7 mouse cellular contexts compared by ENCODE assay signal in the genomic region with DNA sequence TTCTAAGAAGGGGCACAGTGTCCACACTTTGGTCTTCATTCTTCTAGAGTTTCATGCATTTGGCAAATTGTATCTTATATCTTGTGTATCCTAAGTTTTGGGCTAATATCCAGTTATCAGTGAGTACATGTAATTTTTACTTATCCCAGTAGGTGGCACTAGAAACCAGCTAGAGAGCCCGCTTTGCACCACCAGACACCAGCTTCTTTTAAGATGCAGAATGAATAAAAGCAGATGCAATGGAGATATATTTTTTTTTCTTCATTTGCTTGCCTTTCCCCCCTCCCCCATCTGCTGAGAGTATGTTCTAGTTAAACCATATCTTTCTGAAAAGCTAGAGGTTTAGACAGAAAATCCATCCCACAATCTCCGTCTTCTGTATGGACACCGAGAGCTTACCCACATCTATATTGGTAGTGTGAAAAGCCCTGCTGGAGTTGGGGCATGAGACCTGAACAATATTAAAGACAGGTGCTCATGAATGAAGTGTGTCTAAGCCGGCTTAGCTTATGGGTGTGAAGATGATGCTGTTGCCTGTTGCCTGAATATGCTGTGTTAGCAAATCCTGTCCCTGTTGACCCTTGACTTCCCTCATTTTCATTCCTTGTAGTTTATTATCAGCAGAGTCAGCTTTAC. TPM values are rescaled to one million over a fixed set of nuclear protein-coding genes. Genes with fewer than 3 reads are reported as not detected.
DNase-seq lines count a peak whose midpoint lies in the region; ATAC-seq and TF ChIP-seq lines count a peak whose summit lies in the region.

No protein-coding gene starts in this region.

- H3K9me3 ChIP-seq in intestine, postnatal 0 days (ENCODE audit: control insufficient read depth), result no peaks in the 10 kb centered on the region
- no peaks in the 10 kb centered on the region for H3K9me3 ChIP-seq in intestine, embryonic 15.5 days
- H3K9me3 ChIP-seq in E14TG2a.4 (ENCODE audit: low read length), result no peaks in the 10 kb centered on the region
- no peaks in the 10 kb centered on the region for H3K9me3 ChIP-seq in forebrain, embryonic 16.5 days (ENCODE audit: control insufficient read depth, low read length)

- TF ChIP-seq CTCF in intestine, postnatal 0 days (IDR thresholded peaks at IDR 0.05; ENCODE audit: low read depth), result peak; percentile 77
- peak; percentile 29 for TF ChIP-seq CTCF in E14TG2a.4 (conservative IDR thresholded peaks at IDR 0.05; ENCODE audit: low read length)

- peak; percentile 50 for DNase-seq in adipocyte (ENCODE audit: low spot score)
- peak; percentile 6 for DNase-seq in naive thymus-derived CD4-positive, alpha-beta T cell, adult 2 months (ENCODE audit: low read depth)
- DNase-seq in B cell, adult 2 months, result no peak

- H3K4me3 ChIP-seq in intestine, postnatal 0 days (ENCODE audit: low read depth, low read length), result no peak overlapping the region
- H3K4me3 ChIP-seq in intestine, embryonic 15.5 days (replicated peaks), result no peak overlapping the region
- H3K4me3 ChIP-seq in E14TG2a.4 (replicated peaks; ENCODE audit: low read length), result no peak overlapping the region
- no peak overlapping the region for H3K4me3 ChIP-seq in forebrain, embryonic 16.5 days (replicated peaks; ENCODE audit: low read length)

- H3K4me1 ChIP-seq in intestine, postnatal 0 days (replicated peaks; ENCODE audit: control insufficient read depth, insufficient read depth, low read length), result no peaks in the 10 kb centered on the region
- 0 out of 2 replicates have a peak, but pooled peaks cover 4% of the 10 kb centered on the region for H3K4me1 ChIP-seq in intestine, embryonic 15.5 days (replicated peaks)
- no peaks in the 10 kb centered on the region for H3K4me1 ChIP-seq in E14TG2a.4 (replicated peaks; ENCODE audit: low read depth, low read length)
- no peaks in the 10 kb centered on the region; the same call in 1 of the 2 replicates for H3K4me1 ChIP-seq in forebrain, embryonic 16.5 days (replicated peaks; ENCODE audit: control insufficient read depth, insufficient read depth, low read length)

- ATAC-seq in intestine, postnatal 0 days, result no peak
- ATAC-seq in intestine, embryonic 15.5 days, result no peak
- peak; percentile 77 for ATAC-seq in forebrain, embryonic 16.5 days

- no peaks in the 10 kb centered on the region for H3K27me3 ChIP-seq in intestine, postnatal 0 days (replicated peaks; ENCODE audit: control insufficient read depth, insufficient read depth, low read length)
- no peaks in the 10 kb centered on the region for H3K27me3 ChIP-seq in intestine, embryonic 15.5 days (replicated peaks)
- H3K27me3 ChIP-seq in E14TG2a.4 (ENCODE audit: insufficient read depth, low read length), result no peaks in the 10 kb centered on the region
- no peaks in the 10 kb centered on the region for H3K27me3 ChIP-seq in forebrain, embryonic 16.5 days (replicated peaks; ENCODE audit: control insufficient read depth, insufficient read depth, low read length)

- H3K4me2 ChIP-seq in intestine, postnatal 0 days (replicated peaks; ENCODE audit: low read depth), result no peak overlapping the region
- H3K4me2 ChIP-seq in intestine, embryonic 15.5 days (replicated peaks), result no peak overlapping the region
- H3K4me2 ChIP-seq in forebrain, embryonic 16.5 days (ENCODE audit: low read length), result no peak overlapping the region

- no peak overlapping the region for H3K27ac ChIP-seq in intestine, postnatal 0 days (ENCODE audit: low read depth, low read length)
- H3K27ac ChIP-seq in intestine, embryonic 15.5 days, result no peak overlapping the region
- no peak overlapping the region; the same call in 1 of the 2 replicates for H3K27ac ChIP-seq in forebrain, embryonic 16.5 days (ENCODE audit: low read length)

- H3K9ac ChIP-seq in intestine, postnatal 0 days (ENCODE audit: low read depth, low read length), result no peak overlapping the region
- H3K9ac ChIP-seq in intestine, embryonic 15.5 days, result no peak overlapping the region
- no peak overlapping the region for H3K9ac ChIP-seq in forebrain, embryonic 16.5 days (replicated peaks; ENCODE audit: low read depth, low read length)

- H3K36me3 ChIP-seq in intestine, postnatal 0 days (ENCODE audit: control insufficient read depth, insufficient read depth), result no peaks in the 10 kb centered on the region
- no peaks in the 10 kb centered on the region for H3K36me3 ChIP-seq in intestine, embryonic 15.5 days
- no peaks in the 10 kb centered on the region for H3K36me3 ChIP-seq in E14TG2a.4 (ENCODE audit: insufficient read depth, low read length)
- H3K36me3 ChIP-seq in forebrain, embryonic 16.5 days (ENCODE audit: control insufficient read depth, insufficient read depth), result no peaks in the 10 kb centered on the region

- 61% methylated on average over 4 of the region's 4 CpGs for WGBS in intestine, postnatal 0 days
- WGBS in intestine, embryonic 15.5 days, result 53% methylated on average over 4 of the region's 4 CpGs
- 45% methylated on average over 4 of the region's 4 CpGs for WGBS in forebrain, embryonic 16.5 days

RNA-seq across cellular contexts. Expression of a gene that starts 21.0 kb away (rescaled TPM):
- polyA plus RNA-seq in intestine, postnatal 0 days (2015; fragmentation: Nextera tagmentation; extraction: Ambion mirVana), result 1.8 and 1.9 TPM in 2 replicates
- 4.0 and 4.3 TPM in 2 replicates for polyA plus RNA-seq in intestine, embryonic 15.5 days (2015; fragmentation: Nextera tagmentation; extraction: Ambion mirVana)
- polyA plus RNA-seq in forebrain, embryonic 16.5 days (2015; fragmentation: Nextera tagmentation; extraction: Ambion mirVana), result 11.0 and 14.2 TPM in 2 replicates

RNA-seq across cellular contexts. Expression of a gene that starts 43.7 kb away (rescaled TPM):
- polyA plus RNA-seq in intestine, postnatal 0 days (2015; fragmentation: Nextera tagmentation; extraction: Ambion mirVana), result not detected in 2 replicates
- not detected in 2 replicates for polyA plus RNA-seq in intestine, embryonic 15.5 days (2015; fragmentation: Nextera tagmentation; extraction: Ambion mirVana)
- not detected in 2 replicates for polyA plus RNA-seq in forebrain, embryonic 16.5 days (2015; fragmentation: Nextera tagmentation; extraction: Ambion mirVana)

Comparison
In these comparisons a context has a peak if more than half of its experiments do, and no peak if none do; other contexts are left out.
1. DNase-seq: peak in adipocyte (single experiment) and naive thymus-derived CD4-positive, alpha-beta T cell, adult 2 months (single experiment); none in B cell, adult 2 months (0 of 2).